Comparison of ENCODE assay signal across 12 mouse cellular contexts in genomic region chr13:16021181-16021580, GRCm38 (mm10). TPM values are rescaled to one million over a fixed set of nuclear protein-coding genes. Genes with fewer than 3 reads are reported as not detected.
DNase-seq lines count a peak whose midpoint lies in the region; ATAC-seq and TF ChIP-seq lines count a peak whose summit lies in the region.
"Had no signal": no experiment of that assay in that cellular context is flagged by ENCODE, and none has a peak within 500 bp of the region (broad histone marks: within the 10 kb centered on the region; RNA-seq: fewer than 3 reads in every experiment).

No protein-coding gene starts in this region.

- no peaks in the 10 kb centered on the region for H3K36me3 ChIP-seq in embryonic facial prominence, embryonic 12.5 days
- H3K36me3 ChIP-seq in embryonic facial prominence, embryonic 10.5 days (replicated peaks) = no peaks in the 10 kb centered on the region
- H3K36me3 ChIP-seq in heart, embryonic 16.5 days (ENCODE audit: control insufficient read depth, insufficient read depth) = no peaks in the 10 kb centered on the region
- H3K36me3 ChIP-seq in heart, adult 2 months (ENCODE audit: control insufficient read depth, insufficient read depth, low read length) = no peaks in the 10 kb centered on the region
- H3K36me3 ChIP-seq in lung, embryonic 14.5 days (ENCODE audit: insufficient read depth) = no peaks in the 10 kb centered on the region
- H3K36me3 ChIP-seq: G1E had no signal

- DNase-seq in embryonic facial prominence, embryonic 10.5 days (ENCODE audit: low spot score) = no peak
- DNase-seq in heart, adult 2 months = no peak
- DNase-seq in lung, embryonic 14.5 days = no peak
- DNase-seq in lung, adult 2 months = no peak
- DNase-seq: cerebellum, adult 9-11 months; gastrocnemius, postnatal 25 days had no signal

- no peaks in the 10 kb centered on the region for H3K9me3 ChIP-seq in embryonic facial prominence, embryonic 12.5 days
- no peaks in the 10 kb centered on the region for H3K9me3 ChIP-seq in embryonic facial prominence, embryonic 10.5 days
- no peaks in the 10 kb centered on the region for H3K9me3 ChIP-seq in heart, embryonic 16.5 days (replicated peaks; ENCODE audit: control insufficient read depth, low read length)
- H3K9me3 ChIP-seq in lung, embryonic 14.5 days (ENCODE audit: low read depth, low read length) = no peaks in the 10 kb centered on the region
- H3K9me3 ChIP-seq: G1E had no signal

- peak overlapping the region; percentile 34 for H3K4me2 ChIP-seq in embryonic facial prominence, embryonic 12.5 days (replicated peaks)
- H3K4me2 ChIP-seq in heart, embryonic 16.5 days (ENCODE audit: low read depth, low read length) = peak overlapping the region; percentile 17; the same call in 1 of the 2 replicates
- H3K4me2 ChIP-seq in lung, embryonic 14.5 days = peak overlapping the region; percentile 4; the same call in 1 of the 2 replicates

- no peak for ATAC-seq in embryonic facial prominence, embryonic 12.5 days (ENCODE audit: insufficient number of reproducible peaks, insufficient read depth, low FRiP score, low TSS enrichment)
- no peak for ATAC-seq in heart, embryonic 16.5 days (replicated peaks; ENCODE audit: extremely low read depth, insufficient read depth, low FRiP score)
- ATAC-seq in lung, embryonic 14.5 days (ENCODE audit: insufficient read depth) = no peak
- no peak for ATAC-seq in erythroid progenitor cell, adult 5-6 weeks (replicated peaks; ENCODE audit: low FRiP score, poor library complexity, severe bottlenecking)

- H3K27ac ChIP-seq in embryonic facial prominence, embryonic 12.5 days = no peak overlapping the region
- no peak overlapping the region for H3K27ac ChIP-seq in embryonic facial prominence, embryonic 10.5 days (replicated peaks)
- H3K27ac ChIP-seq in heart, embryonic 16.5 days (ENCODE audit: low read length) = peak overlapping the region; percentile 8
- H3K27ac ChIP-seq in heart, adult 2 months = no peak overlapping the region
- no peak overlapping the region for H3K27ac ChIP-seq in lung, embryonic 14.5 days (ENCODE audit: low read depth)
- H3K27ac ChIP-seq in olfactory bulb, adult 2 months (ENCODE audit: insufficient read depth, low read depth, low read length) = 0 out of 2 replicates have a peak overlapping the region, but pooled peaks have one; percentile 24

- no peak overlapping the region for H3K9ac ChIP-seq in embryonic facial prominence, embryonic 12.5 days
- H3K9ac ChIP-seq in heart, embryonic 16.5 days (ENCODE audit: low read length) = 0 out of 2 replicates have a peak overlapping the region, but pooled peaks have one; percentile 6
- H3K9ac ChIP-seq in heart, adult 2 months (ENCODE audit: low read depth, low read length) = no peak overlapping the region
- H3K9ac ChIP-seq in lung, embryonic 14.5 days = no peak overlapping the region

- WGBS in embryonic facial prominence, embryonic 12.5 days = 52% methylated on average over 6 of the region's 6 CpGs
- 54% methylated on average over 6 of the region's 6 CpGs for WGBS in embryonic facial prominence, embryonic 10.5 days
- 34% methylated on average over 6 of the region's 6 CpGs for WGBS in heart, embryonic 16.5 days
- 32% methylated on average over 6 of the region's 6 CpGs for WGBS in heart, adult 2 months
- 18% methylated on average over 6 of the region's 6 CpGs for WGBS in lung, embryonic 14.5 days
- 37% methylated on average over 6 of the region's 6 CpGs for WGBS in lung, adult 2 months
- WGBS in olfactory bulb, adult 2 months = 46% methylated on average over 6 of the region's 6 CpGs

- intact Hi-C loops in heart, adult 2 months (cut with DNase I) = no loop called here

- TF ChIP-seq POLR2A in heart, adult 2 months (IDR thresholded peaks at IDR 0.05; ENCODE audit: insufficient read depth, low read depth, low read length) = no peak
- no peak for TF ChIP-seq POLR2A in lung, adult 2 months (IDR thresholded peaks at IDR 0.05; ENCODE audit: borderline replicate concordance, extremely low read depth, low read depth, low read length)
- no peak for TF ChIP-seq POLR2A in olfactory bulb, adult 2 months (IDR thresholded peaks at IDR 0.05; ENCODE audit: insufficient read depth, low read depth, low read length)

- no peak for TF ChIP-seq EP300 in heart, adult 2 months (IDR thresholded peaks at IDR 0.05; ENCODE audit: insufficient read depth, low read depth, low read length)

- H3K79me2 ChIP-seq in heart, adult 2 months (replicated peaks; ENCODE audit: control insufficient read depth, insufficient read depth, low read length) = no peaks in the 10 kb centered on the region

- TF ChIP-seq CTCF in heart, adult 2 months (IDR thresholded peaks at IDR 0.05) = no peak
- no peak for TF ChIP-seq CTCF in lung, embryonic 14.5 days (IDR thresholded peaks at IDR 0.05; ENCODE audit: low read depth)
- TF ChIP-seq CTCF in lung, adult 2 months (IDR thresholded peaks at IDR 0.05; ENCODE audit: insufficient read depth, low read length) = no peak
- TF ChIP-seq CTCF in olfactory bulb, adult 2 months (IDR thresholded peaks at IDR 0.05; ENCODE audit: insufficient read depth, low read depth, low read length) = no peak

- 0 out of 2 replicates have a peak, but pooled peaks cover 8% of the 10 kb centered on the region for H3K4me1 ChIP-seq in embryonic facial prominence, embryonic 12.5 days
- H3K4me1 ChIP-seq in embryonic facial prominence, embryonic 10.5 days = peaks cover 20% of the 10 kb centered on the region
- H3K4me1 ChIP-seq in heart, embryonic 16.5 days (ENCODE audit: control insufficient read depth, insufficient read depth, low read length) = peaks cover 6% of the 10 kb centered on the region; the same call in 1 of the 2 replicates
- H3K4me1 ChIP-seq in heart, adult 2 months (ENCODE audit: control insufficient read depth, insufficient read depth, low read length) = no peaks in the 10 kb centered on the region
- no peaks in the 10 kb centered on the region for H3K4me1 ChIP-seq in lung, embryonic 14.5 days (ENCODE audit: insufficient read depth)
- H3K4me1 ChIP-seq in lung, adult 2 months (ENCODE audit: control insufficient read depth, insufficient read depth, low read length) = 0 out of 2 replicates have a peak, but pooled peaks cover 2% of the 10 kb centered on the region
- peaks cover 15% of the 10 kb centered on the region for H3K4me1 ChIP-seq in olfactory bulb, adult 2 months (ENCODE audit: control insufficient read depth, insufficient read depth, low read length)

- H3K4me3 ChIP-seq in embryonic facial prominence, embryonic 12.5 days = 0 out of 2 replicates have a peak overlapping the region, but pooled peaks have one; percentile 9
- no peak overlapping the region for H3K4me3 ChIP-seq in embryonic facial prominence, embryonic 10.5 days
- peak overlapping the region; percentile 1 for H3K4me3 ChIP-seq in heart, embryonic 16.5 days (ENCODE audit: low read length)
- no peak overlapping the region for H3K4me3 ChIP-seq in heart, adult 2 months
- H3K4me3 ChIP-seq in lung, embryonic 14.5 days (ENCODE audit: low read depth, low read length) = no peak overlapping the region
- no peak overlapping the region for H3K4me3 ChIP-seq in lung, adult 2 months (replicated peaks; ENCODE audit: extremely low read depth, low read depth, low read length)
- H3K4me3 ChIP-seq in olfactory bulb, adult 2 months (ENCODE audit: insufficient read depth, low read depth, low read length) = peak overlapping the region; percentile 2; the same call in 1 of the 2 replicates

- peaks cover 3% of the 10 kb centered on the region; the same call in 1 of the 2 replicates for H3K27me3 ChIP-seq in embryonic facial prominence, embryonic 12.5 days
- H3K27me3 ChIP-seq in embryonic facial prominence, embryonic 10.5 days (replicated peaks; ENCODE audit: low read depth, poor library complexity, severe bottlenecking) = peaks cover 33% of the 10 kb centered on the region
- no peaks in the 10 kb centered on the region for H3K27me3 ChIP-seq in heart, embryonic 16.5 days (ENCODE audit: control insufficient read depth, insufficient read depth, low read length)
- peaks cover 3% of the 10 kb centered on the region; the same call in 1 of the 2 replicates for H3K27me3 ChIP-seq in heart, adult 2 months (ENCODE audit: control insufficient read depth, insufficient read depth, low read length)
- H3K27me3 ChIP-seq in lung, embryonic 14.5 days (ENCODE audit: insufficient read depth, low read length) = no peaks in the 10 kb centered on the region

RNA-seq across cellular contexts. Expression of gene Inhba, which starts 9.5 kb away (rescaled TPM):
- 14.2 and 14.8 TPM in 2 replicates for polyA plus RNA-seq in embryonic facial prominence, embryonic 12.5 days (2016; fragmentation: Nextera tagmentation; extraction: Ambion mirVana)
- polyA plus RNA-seq in embryonic facial prominence, embryonic 10.5 days (2016; fragmentation: Nextera tagmentation; extraction: Ambion mirVana) = 0.25 and 1.6 TPM in 2 replicates
- 11.7 and 12.5 TPM in 2 replicates for polyA plus RNA-seq in heart, embryonic 16.5 days (2015; fragmentation: Nextera tagmentation; extraction: Ambion mirVana)
- total RNA-seq in heart, adult 2 months (2021) = 1 to 10 TPM; 2.5 TPM
- polyA plus RNA-seq in heart, adult 2 months (2012; rRNA removed) = 0.61 and 0.85 TPM in 2 replicates
- 3.1 and 3.2 TPM in 2 replicates for polyA plus RNA-seq in lung, embryonic 14.5 days (2014; fragmentation: Nextera tagmentation; extraction: Ambion mirVana)
- polyA plus RNA-seq in lung, adult 2 months (2012; rRNA removed) = 0.48 and 0.86 TPM in 2 replicates
- polyA plus RNA-seq in olfactory bulb, adult 2 months (2012; ENCODE audit: insufficient read depth, insufficient read length, low replicate concordance, missing spikeins) = not detected in 2 replicates
- total RNA-seq in erythroid progenitor cell, adult 5-6 weeks (2015; ENCODE audit: low replicate concordance) = 1.7 and 3.6 TPM in 2 replicates
- total RNA-seq in erythroid progenitor cell, adult 5-6 weeks (2017; ENCODE audit: low replicate concordance) = 0.77 and 2.6 TPM in 2 replicates
- polyA plus RNA-seq: CD4-positive, CD25-positive, alpha-beta regulatory T cell, adult 4 months; G1E had no signal

Comparison
In these comparisons a context has a peak if more than half of its experiments do, and no peak if none do; other contexts are left out.
1. H3K27ac ChIP-seq: peak in heart, embryonic 16.5 days (single experiment) and olfactory bulb, adult 2 months (single experiment); none in embryonic facial prominence, embryonic 12.5 days (single experiment), embryonic facial prominence, embryonic 10.5 days (single experiment), heart, adult 2 months (single experiment) and lung, embryonic 14.5 days (single experiment).
2. H3K4me3 ChIP-seq: peak in embryonic facial prominence, embryonic 12.5 days (single experiment), heart, embryonic 16.5 days (single experiment) and olfactory bulb, adult 2 months (single experiment); none in embryonic facial prominence, embryonic 10.5 days (single experiment), heart, adult 2 months (single experiment), lung, embryonic 14.5 days (single experiment) and lung, adult 2 months (single experiment).
3. Peak in every context shown above with its lines, with median percentiles within 50 percentile points of each other: H3K4me2 ChIP-seq.